Mouse (Mus musculus) lung, embryonic 16.5 days (tissue): ENCODE results near the gene Pbxip1. TPM values are rescaled to one million over a fixed set of nuclear protein-coding genes. Genes with fewer than 3 reads are reported as not detected.

ENCODE experiments used
- ATAC-seq: fragments of 200-750 bp; cut with Nextera tagmentation; 2 replicates; pipeline ENCODE4 v1.8.0; 2017; ENCODE audit warnings: low read depth, mild to moderate bottlenecking, moderate library complexity
- H3K27ac ChIP-seq: fragments of 300-500 bp; sonication (generic); 2 replicates; pipeline ENCODE4 v1.5.1; 2014; ENCODE audit warnings: mild to moderate bottlenecking, control low read depth, low read length
- H3K27me3 ChIP-seq: fragments of 300-500 bp; sonication (generic); 2 replicates; pipeline ENCODE4 v1.6.1; 2014; ENCODE audit warnings: low read depth, low read length, mixed read lengths; ENCODE audit not compliant: control insufficient read depth, insufficient read depth
- H3K36me3 ChIP-seq: fragments of 300-500 bp; sonication (generic); 2 replicates; pipeline ENCODE4 v1.6.1; 2014; ENCODE audit warnings: low read length; ENCODE audit not compliant: control insufficient read depth, insufficient read depth
- H3K4me1 ChIP-seq: fragments of 300-500 bp; sonication (generic); replicated peaks from 2 replicates; pipeline ENCODE4 v1.6.1; 2014; ENCODE audit warnings: low read length, mixed read lengths; ENCODE audit not compliant: control insufficient read depth, insufficient read depth
- H3K4me2 ChIP-seq: fragments of 300-500 bp; sonication (generic); 2 replicates; pipeline ENCODE4 v1.6.1; 2014; ENCODE audit warnings: low read depth, low read length, control low read depth
- H3K4me3 ChIP-seq: fragments of 300-500 bp; sonication (generic); 2 replicates; pipeline ENCODE4 v1.5.1; 2014; ENCODE audit warnings: mild to moderate bottlenecking, low read length, control low read depth
- H3K9ac ChIP-seq: fragments of 300-500 bp; sonication (generic); 2 replicates; pipeline ENCODE4 v1.6.1; 2014; ENCODE audit warnings: low read length, control low read depth
- H3K9me3 ChIP-seq: fragments of 300-500 bp; sonication (generic); 2 replicates; pipeline ENCODE4 v1.6.1; 2016; ENCODE audit warnings: low read length; ENCODE audit not compliant: control insufficient read depth
- WGBS: fragments of 180-500 bp; shearing (Covaris S2); extraction: QIAGEN DNeasy Blood & Tissue Kit; methylation state at CpG from one replicate; pipeline ENCODE4 v1.1.7; 2014; 5-methylcytosine and 5-hydroxymethylcytosine counted together
- polyA plus RNA-seq: library from polyadenylated mRNA; unstranded; fragments of >200 nt; fragmentation: Nextera tagmentation; extraction: Ambion mirVana; gene quantifications from 2 replicates; pipeline ENCODE4 v1.2.1, GENCODE M21; 2015

The Pbxip1 gene
- polyA plus RNA-seq, 1 experiment from 2014 or later: 35.8 TPM

DNA sequence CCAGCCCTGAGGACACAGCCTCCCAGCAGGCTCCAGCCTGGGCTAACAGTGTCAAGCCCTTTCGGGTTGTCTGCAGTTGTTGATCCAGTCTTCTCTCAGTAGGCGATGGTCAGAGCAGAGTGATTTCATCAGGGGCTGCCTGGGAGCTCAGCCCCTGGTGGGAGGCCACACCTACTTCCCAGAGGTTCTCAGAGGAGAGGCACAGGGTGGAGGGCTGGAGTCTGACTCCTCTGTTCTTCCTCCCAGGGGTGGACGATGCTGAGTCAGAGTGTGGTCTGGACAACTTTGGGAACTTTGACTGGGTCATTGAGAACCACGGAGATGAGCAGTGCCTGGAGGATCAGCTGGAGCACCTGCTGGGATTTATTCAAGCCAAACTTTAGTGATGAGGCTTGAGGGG lies 31.8 kb downstream of the Pbxip1 start:
- H3K27ac ChIP-seq: no peak overlapping the region
- H3K36me3 ChIP-seq: 0 out of 2 replicates have a peak, but pooled peaks cover 2% of the 10 kb centered on the region
- WGBS: 59% methylated on average over 4 of the region's 4 CpGs
- no peak overlapping the region for H3K9ac ChIP-seq
- H3K27me3 ChIP-seq: no peaks in the 10 kb centered on the region
- H3K9me3 ChIP-seq: no peaks in the 10 kb centered on the region
- H3K4me2 ChIP-seq: no peak overlapping the region
- H3K4me3 ChIP-seq: no peak overlapping the region
- ATAC-seq: no peak
- H3K4me1 ChIP-seq: peaks cover 2% of the 10 kb centered on the region; the same call in 1 of the 2 replicates

DNA sequence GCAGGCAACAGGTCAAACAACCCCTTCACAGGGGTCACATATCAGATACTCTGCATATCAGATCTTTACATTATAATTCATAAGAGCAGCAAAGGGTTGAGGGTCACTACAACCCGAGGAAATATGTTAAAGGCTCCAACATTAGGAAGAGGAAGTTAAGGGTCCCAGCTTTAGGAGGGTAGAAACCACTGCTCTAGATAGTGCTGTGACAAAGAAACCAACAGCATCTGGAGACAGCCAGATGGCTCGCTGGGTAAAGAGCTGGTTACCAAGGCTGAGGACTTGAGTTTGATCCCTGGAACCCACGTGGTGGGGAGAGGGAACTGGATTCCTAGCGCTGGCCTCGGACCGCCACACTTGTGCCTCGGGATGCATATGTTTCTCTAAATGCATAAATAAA lies 35.8 kb downstream of the Pbxip1 start:
- Histone ChIP-seq H3K4me3 (no peak overlapping the region), H3K27ac (no peak overlapping the region), H3K4me2 (no peak overlapping the region), H3K9me3 (no peaks in the 10 kb centered on the region), H3K4me1 (peaks cover 2% of the 10 kb centered on the region; the same call in 1 of the 2 replicates), H3K27me3 (no peaks in the 10 kb centered on the region), H3K36me3 (0 out of 2 replicates have a peak, but pooled peaks cover 2% of the 10 kb centered on the region), H3K9ac (no peak overlapping the region)
- no peak for ATAC-seq
- WGBS: 73% methylated on average over 7 of the region's 7 CpGs

DNA sequence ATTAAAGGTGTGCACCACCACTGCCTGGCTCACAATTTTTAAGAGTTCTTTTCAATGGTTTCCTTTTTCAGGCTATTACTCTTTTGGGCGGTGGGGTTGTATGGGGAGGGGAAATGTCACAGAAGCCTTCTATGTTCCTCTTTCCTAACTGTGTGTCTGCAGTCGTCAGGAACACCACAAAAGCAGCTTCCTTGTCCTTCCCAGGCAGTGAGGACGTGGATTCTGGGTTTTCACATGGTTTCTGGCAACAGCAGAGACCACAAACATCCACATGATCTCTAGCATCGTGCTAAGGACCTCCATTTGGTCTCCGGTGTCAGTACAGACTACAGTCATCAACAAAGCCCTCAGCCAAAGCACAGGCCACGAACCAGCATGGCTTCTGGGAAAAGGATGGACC lies 37.3 kb downstream of the Pbxip1 start:
- Histone ChIP-seq H3K4me2 (no peak overlapping the region), H3K27me3 (no peaks in the 10 kb centered on the region), H3K4me1 (peaks cover 2% of the 10 kb centered on the region; the same call in 1 of the 2 replicates), H3K9me3 (no peaks in the 10 kb centered on the region), H3K9ac (no peak overlapping the region), H3K27ac (no peak overlapping the region), H3K36me3 (no peaks in the 10 kb centered on the region), H3K4me3 (no peak overlapping the region)
- ATAC-seq: no peak
- WGBS: 64% methylated on average over 6 of the region's 6 CpGs

DNA sequence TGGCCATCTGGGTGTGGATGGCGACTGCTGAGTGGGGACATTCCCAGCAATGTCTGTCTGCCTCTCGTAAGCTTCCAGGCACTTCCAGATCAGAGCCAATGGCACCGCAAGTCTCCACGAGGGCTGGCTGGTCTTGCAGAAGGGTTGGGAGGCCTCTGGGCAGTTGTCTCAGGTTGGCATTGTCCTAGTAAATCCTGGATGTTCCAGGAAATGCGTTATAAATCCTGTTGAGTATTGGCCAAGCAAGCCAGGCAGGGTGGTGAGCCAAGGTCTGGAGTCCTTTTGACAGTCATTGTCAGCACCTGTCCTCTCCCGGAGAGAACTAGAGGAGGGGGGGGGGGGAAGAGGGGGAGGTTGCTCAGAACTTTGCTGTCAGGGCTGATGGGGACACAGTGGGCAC lies 42.5 kb downstream of the Pbxip1 start:
- H3K27me3 ChIP-seq: no peaks in the 10 kb centered on the region
- no peak overlapping the region for H3K4me2 ChIP-seq
- 66% methylated on average over 6 of the region's 6 CpGs for WGBS
- H3K4me3 ChIP-seq: no peak overlapping the region
- H3K9me3 ChIP-seq: no peaks in the 10 kb centered on the region
- H3K4me1 ChIP-seq: no peaks in the 10 kb centered on the region
- no peak overlapping the region for H3K9ac ChIP-seq
- H3K36me3 ChIP-seq: no peaks in the 10 kb centered on the region
- no peak overlapping the region for H3K27ac ChIP-seq
- no peak for ATAC-seq

DNA sequence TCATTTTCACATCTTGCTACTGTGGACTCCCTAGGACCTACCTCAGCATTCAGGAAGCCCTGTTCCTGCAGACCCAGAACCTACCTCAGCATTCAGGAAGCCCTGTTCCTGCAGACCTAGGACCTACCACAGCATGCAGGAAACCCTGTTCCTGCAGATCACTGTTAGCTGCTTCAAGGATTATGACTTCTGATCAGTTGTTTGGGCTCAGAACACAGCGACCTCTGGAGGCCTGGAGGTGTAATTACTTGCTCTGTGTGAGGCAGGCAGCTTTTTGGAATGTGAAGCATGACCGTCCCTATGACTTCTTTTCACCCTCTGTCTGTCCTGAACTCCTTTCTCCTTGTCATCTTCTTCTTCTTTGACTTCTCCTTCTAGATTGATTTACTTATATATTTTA lies 45.0 kb downstream of the Pbxip1 start:
- H3K4me1 ChIP-seq: peaks cover 4% of the 10 kb centered on the region; the same call in 1 of the 2 replicates
- 40% methylated on average over 2 of the region's 2 CpGs for WGBS
- H3K27ac ChIP-seq: no peak overlapping the region
- H3K27me3 ChIP-seq: no peaks in the 10 kb centered on the region; the same call in 1 of the 2 replicates
- H3K9ac ChIP-seq: no peak overlapping the region
- H3K36me3 ChIP-seq: no peaks in the 10 kb centered on the region
- H3K4me3 ChIP-seq: no peak overlapping the region
- no peaks in the 10 kb centered on the region for H3K9me3 ChIP-seq
- no peak for ATAC-seq
- H3K4me2 ChIP-seq: no peak overlapping the region

DNA sequence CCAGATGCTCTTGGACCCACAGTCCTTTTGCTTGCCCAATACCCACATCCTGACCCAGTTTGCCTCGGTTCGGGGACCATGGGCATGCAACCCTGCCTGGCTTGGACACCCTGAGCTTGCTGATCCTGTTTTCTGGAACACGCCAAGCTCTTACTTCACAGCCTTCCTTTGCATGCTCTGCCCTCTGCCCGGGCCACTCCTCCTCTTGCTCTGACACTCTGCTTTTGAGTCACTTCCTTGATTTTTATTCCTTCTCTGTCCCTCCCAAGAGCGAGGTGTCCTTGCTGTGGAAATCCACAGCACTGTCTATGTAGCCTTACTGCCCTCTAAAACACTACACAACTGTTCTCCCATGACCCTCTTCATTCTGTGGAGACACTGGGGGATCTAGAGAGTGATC lies 45.7 kb downstream of the Pbxip1 start:
- no peak overlapping the region for H3K9ac ChIP-seq
- peaks cover 4% of the 10 kb centered on the region; the same call in 1 of the 2 replicates for H3K4me1 ChIP-seq
- H3K27ac ChIP-seq: no peak overlapping the region
- H3K4me2 ChIP-seq: no peak overlapping the region
- H3K36me3 ChIP-seq: no peaks in the 10 kb centered on the region
- H3K4me3 ChIP-seq: no peak overlapping the region
- peaks cover 4% of the 10 kb centered on the region for H3K27me3 ChIP-seq
- H3K9me3 ChIP-seq: no peaks in the 10 kb centered on the region
- ATAC-seq: no peak
- 81% methylated on average over 5 of the region's 5 CpGs for WGBS

DNA sequence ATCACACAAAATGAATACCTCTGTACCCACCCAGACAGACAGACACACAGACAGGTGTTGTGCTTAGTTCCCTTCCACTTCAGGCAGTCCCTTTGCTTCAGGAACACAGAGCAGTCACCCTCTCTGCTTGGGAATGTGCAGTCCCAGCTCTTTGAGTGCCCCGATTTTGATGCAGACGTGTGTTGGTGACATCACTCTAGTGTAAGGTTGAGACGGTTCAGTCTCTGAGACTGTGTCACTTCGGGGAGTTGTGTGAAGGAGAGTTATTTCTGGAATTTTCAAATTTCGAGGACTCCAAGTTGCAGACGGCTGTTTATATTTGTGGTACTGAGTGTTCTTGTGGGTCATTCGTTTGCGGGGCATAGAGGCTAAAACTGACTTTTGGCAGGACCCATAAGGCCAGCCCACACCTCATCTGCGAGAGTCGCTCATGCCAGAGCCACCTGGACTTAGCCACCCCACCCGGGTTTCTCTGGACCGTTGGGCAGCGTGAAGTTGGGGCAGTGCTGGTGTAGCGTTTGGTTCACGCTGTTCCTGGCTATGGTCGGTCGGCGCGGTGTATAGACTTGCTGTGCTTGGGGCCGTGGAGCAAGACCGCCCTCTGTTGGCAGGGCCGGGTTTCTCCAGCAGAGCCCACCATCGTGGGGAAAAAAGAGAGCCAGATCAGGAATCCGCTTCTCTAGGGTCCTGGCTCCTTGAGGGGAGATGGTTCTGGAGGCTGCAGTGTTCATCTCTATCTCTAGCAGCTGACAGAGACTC lies 48.4 kb downstream of the Pbxip1 start:
- Histone ChIP-seq H3K4me3 (peak overlapping the region; percentile 13; the same call in 1 of the 2 replicates), H3K9ac (peak overlapping the region; percentile 57), H3K27me3 (peaks cover 4% of the 10 kb centered on the region), H3K9me3 (no peaks in the 10 kb centered on the region), H3K4me2 (peak overlapping the region; percentile 52), H3K36me3 (no peaks in the 10 kb centered on the region), H3K4me1 (peaks cover 7% of the 10 kb centered on the region; the same call in 1 of the 2 replicates), H3K27ac (no peak overlapping the region)
- WGBS: 13% methylated on average over 24 of the region's 24 CpGs
- peak; percentile 93 for ATAC-seq

DNA sequence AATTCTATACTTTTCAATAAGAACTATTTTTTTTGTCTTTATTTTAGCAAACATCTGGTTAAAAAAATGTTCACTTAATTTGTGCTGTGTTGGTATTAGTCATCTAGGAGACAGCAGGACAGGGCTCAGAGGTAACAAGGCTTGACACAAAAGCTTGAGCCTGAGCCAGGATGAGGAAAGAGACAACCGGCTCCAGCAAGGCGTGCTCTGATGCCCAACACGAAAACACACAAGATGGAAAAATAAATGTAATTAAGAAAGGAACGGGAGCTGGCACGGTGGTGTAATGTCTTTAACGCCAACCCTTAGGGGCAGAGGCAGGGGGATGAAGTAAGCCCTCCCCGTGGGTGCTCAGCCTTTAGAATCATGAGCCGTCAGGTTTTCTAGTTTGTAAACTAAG lies 49.6 kb downstream of the Pbxip1 start:
- no peak overlapping the region for H3K4me3 ChIP-seq
- peaks cover 7% of the 10 kb centered on the region; the same call in 1 of the 2 replicates for H3K4me1 ChIP-seq
- H3K36me3 ChIP-seq: no peaks in the 10 kb centered on the region
- WGBS: 78% methylated on average over 8 of the region's 8 CpGs
- H3K27me3 ChIP-seq: peaks cover 4% of the 10 kb centered on the region
- ATAC-seq: no peak
- H3K27ac ChIP-seq: no peak overlapping the region
- no peak overlapping the region for H3K9ac ChIP-seq
- H3K4me2 ChIP-seq: no peak overlapping the region
- no peaks in the 10 kb centered on the region for H3K9me3 ChIP-seq

DNA sequence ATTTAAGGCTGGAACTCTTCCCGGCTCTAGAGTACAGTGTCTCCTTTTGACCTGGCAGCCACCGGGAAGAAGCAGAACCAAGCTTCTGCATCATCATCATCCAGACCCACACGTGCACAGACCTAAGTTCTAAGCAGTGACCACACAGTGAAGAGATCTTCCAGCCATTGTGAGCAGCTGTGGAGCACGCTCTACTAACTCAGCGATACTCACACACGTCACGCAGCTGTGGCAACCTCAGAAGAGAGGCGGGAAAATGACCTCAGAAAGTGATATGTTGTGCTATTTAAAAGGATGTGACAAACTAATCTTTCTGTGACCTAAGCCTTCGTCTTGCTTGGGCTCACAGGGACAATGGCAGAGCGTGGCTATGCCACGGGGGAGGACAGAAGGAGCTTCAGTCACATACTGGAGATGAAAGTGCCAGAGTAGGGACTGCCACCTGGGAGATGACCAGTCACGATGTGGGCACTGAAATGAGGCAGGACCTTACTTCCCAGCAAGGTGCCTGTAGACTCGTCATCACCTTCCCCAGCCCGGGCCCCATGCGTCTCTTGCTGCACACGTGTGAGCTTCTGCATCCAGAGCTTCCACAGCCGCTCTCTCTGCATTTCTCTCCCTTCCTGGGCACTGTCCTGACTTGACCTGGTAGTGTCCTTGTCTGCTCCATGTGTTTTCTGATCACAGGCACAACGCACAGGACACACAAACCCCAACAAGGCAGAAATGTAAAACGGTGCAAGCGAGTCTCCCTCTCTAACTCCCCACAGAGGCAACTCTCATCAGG lies 50.6 kb downstream of the Pbxip1 start:
- WGBS: 57% methylated on average over 20 of the region's 20 CpGs
- H3K4me1 ChIP-seq: peaks cover 7% of the 10 kb centered on the region; the same call in 1 of the 2 replicates
- no peak overlapping the region for H3K4me2 ChIP-seq
- H3K4me3 ChIP-seq: no peak overlapping the region
- no peaks in the 10 kb centered on the region for H3K36me3 ChIP-seq
- H3K9me3 ChIP-seq: no peaks in the 10 kb centered on the region
- no peak overlapping the region for H3K27ac ChIP-seq
- no peak overlapping the region for H3K9ac ChIP-seq
- no peak for ATAC-seq
- H3K27me3 ChIP-seq: peaks cover 4% of the 10 kb centered on the region
